33 mouse cellular contexts compared by ENCODE assay signal in genomic region chr15:85026197-85026596, GRCm38 (mm10). TPM values are rescaled to one million over a fixed set of nuclear protein-coding genes. Genes with fewer than 3 reads are reported as not detected.
"Had no signal": no experiment of that assay in that cellular context is flagged by ENCODE, and none has a peak within 500 bp of the region (broad histone marks: within the 10 kb centered on the region; RNA-seq: fewer than 3 reads in every experiment).

No protein-coding gene starts in this region.

- H3K4me1 ChIP-seq: heart, embryonic 10.5 days; heart, embryonic 12.5 days; hindbrain, embryonic 13.5 days; hindbrain, embryonic 15.5 days; kidney, embryonic 15.5 days; limb, embryonic 13.5 days; limb, embryonic 15.5 days had no signal

- DNase-seq: forebrain, postnatal 0 days; gastrocnemius, postnatal 14 days; gastrocnemius, postnatal 36 days; heart, adult 18-20 months; heart, postnatal 10 days; kidney, adult 11 months; kidney, adult 2 months; kidney, adult 9 months; kidney, postnatal 14 days; kidney, postnatal 36 days; layer of hippocampus, adult 9-11 months; layer of hippocampus, postnatal 36 days; left cerebral cortex, postnatal 4 days had no signal

- H3K4me2 ChIP-seq: heart, embryonic 12.5 days; hindbrain, embryonic 13.5 days; hindbrain, embryonic 15.5 days; kidney, embryonic 15.5 days; limb, embryonic 13.5 days; limb, embryonic 15.5 days had no signal

- H3K36me3 ChIP-seq: heart, embryonic 10.5 days; heart, embryonic 12.5 days; hindbrain, embryonic 13.5 days; hindbrain, embryonic 15.5 days; kidney, embryonic 15.5 days; limb, embryonic 13.5 days; limb, embryonic 15.5 days had no signal

- ATAC-seq: forebrain, postnatal 0 days; hindbrain, postnatal 0 days; intestine, embryonic 16.5 days had no signal

- H3K9me3 ChIP-seq: heart, embryonic 10.5 days; heart, embryonic 12.5 days; hindbrain, embryonic 13.5 days; hindbrain, embryonic 15.5 days; kidney, embryonic 15.5 days; limb, embryonic 13.5 days; limb, embryonic 15.5 days had no signal

- H3K27ac ChIP-seq: heart, embryonic 10.5 days; hindbrain, embryonic 13.5 days; hindbrain, embryonic 15.5 days; hindbrain, postnatal 0 days; kidney, embryonic 15.5 days; kidney, postnatal 0 days; limb, embryonic 13.5 days; limb, embryonic 15.5 days had no signal

- H3K9ac ChIP-seq: forebrain, postnatal 0 days; heart, embryonic 12.5 days; hindbrain, embryonic 13.5 days; hindbrain, embryonic 15.5 days; kidney, embryonic 15.5 days; limb, embryonic 13.5 days; limb, embryonic 15.5 days had no signal

- H3K4me3 ChIP-seq: heart, embryonic 10.5 days; heart, embryonic 12.5 days; hindbrain, embryonic 13.5 days; hindbrain, embryonic 15.5 days; kidney, embryonic 15.5 days; limb, embryonic 13.5 days; limb, embryonic 15.5 days had no signal

- H3K27me3 ChIP-seq: heart, embryonic 12.5 days; hindbrain, embryonic 15.5 days; kidney, embryonic 15.5 days; limb, embryonic 13.5 days; limb, embryonic 15.5 days had no signal

RNA-seq across cellular contexts. Expression of gene Upk3a, which starts 9.3 kb away (rescaled TPM):
- total RNA-seq: gastrocnemius, adult 18-20 months; gastrocnemius, adult 8-10 months; gastrocnemius, postnatal 14 days; gastrocnemius, postnatal 36 days; heart, adult 18-20 months; heart, adult 8-10 months; heart, postnatal 10 days; heart, postnatal 25 days; hematopoietic stem cell, adult 5-6 weeks; layer of hippocampus, postnatal 14 days; layer of hippocampus, postnatal 36 days; left cerebral cortex, postnatal 25 days had no signal
- polyA plus RNA-seq: heart, embryonic 12.5 days; heart, embryonic 14.5 days; hindbrain, embryonic 11.5 days; limb, embryonic 11.5 days; limb, embryonic 13.5 days had no signal
